Mouse (Mus musculus) megakaryocyte, embryonic 14.5 days (primary cell): ENCODE data around the gene Gfod1.

ENCODE experiments used
- FLI1 ChIP-seq: IDR thresholded peaks from 2 replicates; pipeline ENCODE4 v1.6.1; 2012; ENCODE audit warnings: low read length, inconsistent platforms, mixed read lengths
- GATA1 ChIP-seq: IDR thresholded peaks from 3 replicates; pipeline ENCODE4 v1.6.1; 2012; ENCODE audit warnings: mixed read lengths, low read length, inconsistent platforms, borderline replicate concordance

- TF ChIP-seq GATA1 (no peak), FLI1 (no peak)
These were observed 4.8 kb downstream of the Gfod1 start for GRCm38 (mm10) chr13:43299171-43299570.
